Comparison of ENCODE assay signal across 10 mouse cellular contexts in the genomic region with DNA sequence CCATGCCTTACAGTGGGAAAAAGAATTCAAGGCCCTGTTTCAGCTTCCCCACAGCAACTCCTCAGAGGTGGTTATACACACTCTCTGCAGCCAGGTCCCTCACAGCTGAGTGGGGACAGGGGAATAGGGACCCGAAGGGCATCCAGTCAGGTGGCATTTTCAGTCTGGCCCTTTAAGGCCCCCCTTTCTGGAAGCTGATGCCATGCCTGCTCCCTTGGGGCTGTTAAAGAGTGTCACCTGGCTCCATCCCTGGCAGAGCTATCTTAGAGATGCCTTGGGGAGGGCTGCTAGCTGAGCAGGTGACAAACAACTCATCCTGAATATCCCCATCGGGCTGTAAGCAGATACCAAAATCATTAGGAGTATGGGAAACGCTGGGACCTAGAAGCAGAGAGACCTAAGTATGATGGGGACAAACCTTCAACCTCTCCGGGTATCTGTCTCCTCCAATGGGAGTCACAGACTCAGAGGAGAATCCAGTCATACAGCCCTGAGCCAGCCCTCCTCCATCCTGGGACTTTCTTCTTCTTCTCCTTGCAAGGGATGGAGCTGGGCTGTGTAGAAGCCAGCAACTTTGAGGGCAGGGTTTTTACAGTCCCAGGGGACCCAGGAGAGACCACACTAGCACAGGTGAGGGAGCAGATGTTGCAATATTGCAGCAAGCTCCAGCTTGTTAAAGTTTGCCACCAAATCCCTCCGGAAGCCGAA. TPM values are rescaled to one million over a fixed set of nuclear protein-coding genes. Genes with fewer than 3 reads are reported as not detected.
DNase-seq lines count a peak whose midpoint lies in the region; ATAC-seq lines count a peak whose summit lies in the region.
"Had no signal": no experiment of that assay in that cellular context is flagged by ENCODE, and none has a peak within 500 bp of the region (broad histone marks: within the 10 kb centered on the region; RNA-seq: fewer than 3 reads in every experiment).

No protein-coding gene starts in this region.

- H3K4me2 ChIP-seq in heart, embryonic 13.5 days = peak overlapping the region; percentile 99
- H3K4me2 ChIP-seq in forebrain, embryonic 14.5 days (ENCODE audit: low read length) = peak overlapping the region; percentile 99
- peak overlapping the region; percentile 98 for H3K4me2 ChIP-seq in midbrain, embryonic 14.5 days (ENCODE audit: low read length)

- H3K27me3 ChIP-seq in heart, embryonic 13.5 days (replicated peaks) = peaks cover 81% of the 10 kb centered on the region
- H3K27me3 ChIP-seq in forebrain, embryonic 14.5 days (replicated peaks; ENCODE audit: control insufficient read depth, insufficient read depth, low read length) = peaks cover 61% of the 10 kb centered on the region
- H3K27me3 ChIP-seq in midbrain, embryonic 14.5 days (ENCODE audit: control insufficient read depth, insufficient read depth, low read length) = peaks cover 63% of the 10 kb centered on the region

- no peak for ATAC-seq in heart, embryonic 13.5 days (ENCODE audit: extremely low read depth, insufficient number of reproducible peaks, low FRiP score, low TSS enrichment)
- ATAC-seq in forebrain, embryonic 14.5 days = no peak
- no peak for ATAC-seq in midbrain, embryonic 14.5 days (ENCODE audit: low FRiP score, low TSS enrichment)

- H3K9ac ChIP-seq in heart, embryonic 13.5 days = no peak overlapping the region
- H3K9ac ChIP-seq in forebrain, embryonic 14.5 days (ENCODE audit: low read length) = no peak overlapping the region
- peak overlapping the region; percentile 61; the same call in 1 of the 2 replicates for H3K9ac ChIP-seq in midbrain, embryonic 14.5 days (replicated peaks; ENCODE audit: low read length)
- H3K9ac ChIP-seq: liver, embryonic 15.5 days had no signal

- no peaks in the 10 kb centered on the region for H3K9me3 ChIP-seq in heart, embryonic 13.5 days
- no peaks in the 10 kb centered on the region for H3K9me3 ChIP-seq in forebrain, embryonic 14.5 days (replicated peaks; ENCODE audit: control insufficient read depth, low read length)
- H3K9me3 ChIP-seq in midbrain, embryonic 14.5 days (ENCODE audit: control insufficient read depth, low read length) = no peaks in the 10 kb centered on the region
- H3K9me3 ChIP-seq: liver, embryonic 15.5 days had no signal

- no peaks in the 10 kb centered on the region for H3K36me3 ChIP-seq in heart, embryonic 13.5 days
- H3K36me3 ChIP-seq in forebrain, embryonic 14.5 days (ENCODE audit: control insufficient read depth, insufficient read depth, low read length) = no peaks in the 10 kb centered on the region
- no peaks in the 10 kb centered on the region for H3K36me3 ChIP-seq in midbrain, embryonic 14.5 days (ENCODE audit: control insufficient read depth, insufficient read depth, low read length)
- H3K36me3 ChIP-seq: liver, embryonic 15.5 days had no signal

- WGBS in heart, embryonic 13.5 days = 31% methylated on average over 6 of the region's 6 CpGs
- 26% methylated on average over 6 of the region's 6 CpGs for WGBS in forebrain, embryonic 14.5 days
- WGBS in midbrain, embryonic 14.5 days = 26% methylated on average over 6 of the region's 6 CpGs

- no peak for DNase-seq in heart, postnatal 36 days
- peak; percentile 82 for DNase-seq in brain, adult 2 months (ENCODE audit: low read depth, low spot score)
- DNase-seq in forebrain, embryonic 14.5 days (ENCODE audit: low spot score) = no peak
- no peak for DNase-seq in midbrain, embryonic 14.5 days
- DNase-seq in ovary, postnatal 36 days (ENCODE audit: low spot score) = no peak
- no peak for DNase-seq in layer of hippocampus, postnatal 36 days
- DNase-seq in spleen, postnatal 14 days (ENCODE audit: low spot score in 2 of 2) = no peak
- DNase-seq: heart, adult 18-20 months had no signal

- intact Hi-C loops in heart, postnatal 36 days (cut with DNase I) = no loop called here

- H3K4me3 ChIP-seq in heart, embryonic 13.5 days = peak overlapping the region; percentile 66; the same call in 1 of the 2 replicates
- H3K4me3 ChIP-seq in forebrain, embryonic 14.5 days (ENCODE audit: low read depth, low read length) = peak overlapping the region; percentile 59
- H3K4me3 ChIP-seq in midbrain, embryonic 14.5 days (replicated peaks; ENCODE audit: low read depth, low read length) = peak overlapping the region; percentile 61

- H3K4me1 ChIP-seq in heart, embryonic 13.5 days = peaks cover 40% of the 10 kb centered on the region
- peaks cover 4% of the 10 kb centered on the region; the same call in 1 of the 2 replicates for H3K4me1 ChIP-seq in forebrain, embryonic 14.5 days (ENCODE audit: control insufficient read depth, insufficient read depth, low read length)
- H3K4me1 ChIP-seq in midbrain, embryonic 14.5 days (ENCODE audit: control insufficient read depth, insufficient read depth, low read length) = peaks cover 13% of the 10 kb centered on the region

- H3K27ac ChIP-seq in heart, embryonic 13.5 days (replicated peaks) = no peak overlapping the region
- no peak overlapping the region for H3K27ac ChIP-seq in forebrain, embryonic 14.5 days (ENCODE audit: low read depth, low read length)
- H3K27ac ChIP-seq in midbrain, embryonic 14.5 days (replicated peaks; ENCODE audit: low read depth, low read length) = no peak overlapping the region
- H3K27ac ChIP-seq: liver, embryonic 15.5 days had no signal

RNA-seq across cellular contexts. Expression of gene Trnp1, which starts 1.5 kb away (rescaled TPM):
- polyA plus RNA-seq in heart, embryonic 13.5 days (2015; fragmentation: Nextera tagmentation; extraction: Ambion mirVana) = 0.76 and 0.78 TPM in 2 replicates
- 1 to 10 TPM; 1.7 to 2.0 TPM for total RNA-seq in heart, postnatal 36 days (2021)
- polyA plus RNA-seq in forebrain, embryonic 14.5 days (2014; fragmentation: Nextera tagmentation; extraction: Ambion mirVana) = 5.8 and 6.2 TPM in 2 replicates
- 5.5 and 7.8 TPM in 2 replicates for polyA plus RNA-seq in midbrain, embryonic 14.5 days (2014; fragmentation: Nextera tagmentation; extraction: Ambion mirVana)
- 100 to 1,000 TPM; 168 to 190 TPM for total RNA-seq in layer of hippocampus, postnatal 36 days (2021)

RNA-seq across cellular contexts. Expression of gene Tent5b, which starts 17.0 kb away (rescaled TPM):
- 0.36 and 0.69 TPM in 2 replicates for polyA plus RNA-seq in heart, embryonic 13.5 days (2015; fragmentation: Nextera tagmentation; extraction: Ambion mirVana)
- total RNA-seq in heart, postnatal 36 days (2021) = 1 to 10 TPM; 2.1 to 2.2 TPM
- polyA plus RNA-seq in forebrain, embryonic 14.5 days (2014; fragmentation: Nextera tagmentation; extraction: Ambion mirVana) = 0.09 and 0.27 TPM in 2 replicates
- polyA plus RNA-seq in midbrain, embryonic 14.5 days (2014; fragmentation: Nextera tagmentation; extraction: Ambion mirVana) = 0.09 and 0.15 TPM in 2 replicates
- not detected for total RNA-seq in layer of hippocampus, postnatal 36 days (2021)

RNA-seq across cellular contexts. Expression of gene Kdf1, which starts 21.9 kb away (rescaled TPM):
- 0.92 and 2.1 TPM in 2 replicates for polyA plus RNA-seq in heart, embryonic 13.5 days (2015; fragmentation: Nextera tagmentation; extraction: Ambion mirVana)
- not detected for total RNA-seq in heart, postnatal 36 days (2021)
- polyA plus RNA-seq in forebrain, embryonic 14.5 days (2014; fragmentation: Nextera tagmentation; extraction: Ambion mirVana) = 0.12 and 0.20 TPM in 2 replicates
- polyA plus RNA-seq in midbrain, embryonic 14.5 days (2014; fragmentation: Nextera tagmentation; extraction: Ambion mirVana) = 0.19 and 0.37 TPM in 2 replicates
- under 1 TPM; 0.20 to 0.35 TPM for total RNA-seq in layer of hippocampus, postnatal 36 days (2021)
- total RNA-seq: heart, adult 18-20 months had no signal

RNA-seq across cellular contexts. Expression of gene Nudc, which starts 48.9 kb away (rescaled TPM):
- 218 and 226 TPM in 2 replicates for polyA plus RNA-seq in heart, embryonic 13.5 days (2015; fragmentation: Nextera tagmentation; extraction: Ambion mirVana)
- total RNA-seq in heart, postnatal 36 days (2021) = 10 to 100 TPM; 68.6 to 76.2 TPM
- 139 and 181 TPM in 2 replicates for polyA plus RNA-seq in forebrain, embryonic 14.5 days (2014; fragmentation: Nextera tagmentation; extraction: Ambion mirVana)
- polyA plus RNA-seq in midbrain, embryonic 14.5 days (2014; fragmentation: Nextera tagmentation; extraction: Ambion mirVana) = 162 and 163 TPM in 2 replicates
- 100 to 1,000 TPM; 122 to 123 TPM for total RNA-seq in layer of hippocampus, postnatal 36 days (2021)

RNA-seq across cellular contexts. Expression of gene Nr0b2, which starts 56.3 kb away (rescaled TPM):
- 10.5 and 10.8 TPM in 2 replicates for polyA plus RNA-seq in heart, embryonic 13.5 days (2015; fragmentation: Nextera tagmentation; extraction: Ambion mirVana)
- 10 to 100 TPM; 14.2 to 15.3 TPM for total RNA-seq in heart, postnatal 36 days (2021)
- polyA plus RNA-seq in forebrain, embryonic 14.5 days (2014; fragmentation: Nextera tagmentation; extraction: Ambion mirVana) = not detected in 2 replicates
- not detected in 2 replicates for polyA plus RNA-seq in midbrain, embryonic 14.5 days (2014; fragmentation: Nextera tagmentation; extraction: Ambion mirVana)
- total RNA-seq in layer of hippocampus, postnatal 36 days (2021) = not detected
